Mouse (Mus musculus) gastrocnemius, adult 18-20 months (tissue): Measurements from ENCODE around the gene Micu1. TPM values are rescaled to one million over a fixed set of nuclear protein-coding genes. Genes with fewer than 3 reads are reported as not detected.
"Not testable (repeated sequence)": the region's sequence is repeated elsewhere in the genome, so short reads cannot be mapped to it uniquely, and the experiment has no call there.

Source experiments
- DNase-seq: peaks from one replicate; pipeline ENCODE4 v3.0.0; 2021; ENCODE audit warnings: low spot score
- long read RNA-seq, 2 experiments: library from polyadenylated mRNA; stranded (forward); transcript quantifications; one replicate each; pipeline ENCODE4 v2.0.0; 2021
- total RNA-seq, 2 experiments: library from RNA; stranded (reverse); gene quantifications; 2 replicates each; pipeline ENCODE4 v1.2.3; 2021

The Micu1 gene
- total RNA-seq: 10 to 100 TPM; 55.9 to 61.3 TPM
- long read RNA-seq, experiment 1, transcript Micu1-204 (12 exons, 2,442 nt): major isoform, 11 of 15 reads
- long read RNA-seq, experiment 1, partial matches to known transcripts: 3 of 15 reads
- long read RNA-seq, experiment 1, other reads (novel, unspliced or antisense): 1 of 15 reads
- long read RNA-seq, experiment 2, transcript Micu1-204 (12 exons, 2,442 nt): major isoform, 5 of 13 reads
- long read RNA-seq, experiment 2, partial matches to known transcripts: 7 of 13 reads
- long read RNA-seq, experiment 2, other reads (novel, unspliced or antisense): 1 of 13 reads

DNA sequence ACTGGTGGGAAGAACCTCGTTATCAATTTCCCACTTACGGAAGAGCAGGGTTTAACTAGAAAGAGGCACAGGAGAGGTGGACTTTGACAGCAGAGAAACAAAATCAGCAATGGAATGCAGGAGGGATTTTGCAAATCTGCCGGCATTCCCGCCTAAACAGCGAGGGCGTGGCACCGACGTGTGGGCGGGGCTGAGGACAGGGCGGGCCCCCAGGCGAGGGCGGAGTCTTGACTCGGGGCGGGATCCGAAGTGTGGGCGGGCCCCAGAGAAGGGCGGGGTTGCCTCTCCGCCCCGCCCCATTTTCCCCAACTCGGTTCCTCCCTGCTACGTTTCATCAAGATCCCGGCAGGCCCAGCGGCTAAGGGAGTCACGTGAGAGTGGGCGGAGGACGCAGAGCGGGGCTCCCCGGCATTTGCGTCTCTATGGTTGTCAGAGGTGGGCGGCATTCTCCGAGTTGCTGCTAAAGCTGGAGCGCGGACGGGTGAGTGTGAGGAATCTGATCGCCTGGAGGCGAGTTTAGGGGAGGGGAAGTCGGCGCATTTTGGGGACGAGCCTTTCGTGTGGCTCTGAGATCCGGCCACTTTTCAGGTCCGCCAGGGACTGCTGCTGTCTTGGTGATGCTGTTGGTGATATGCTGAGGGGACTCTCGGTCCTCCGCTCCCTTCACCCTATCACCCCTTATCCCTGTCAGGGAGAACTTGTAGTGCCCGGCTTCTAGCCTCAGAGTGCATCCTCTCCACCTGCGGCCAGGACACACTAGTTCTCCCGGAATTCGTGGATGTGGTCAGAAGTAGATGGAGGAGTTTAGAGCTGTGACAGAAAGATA, at the start of gene Micu1:
Gene Micu1 (plus strand): TSS at position 271 of the 826 bp plus-strand sequence.
- peak; percentile 94 for DNase-seq

GRCm38 (mm10) chr10:59656799-59657198, 45.5 kb upstream of the Micu1 start:
- no peak for DNase-seq

- DNase-seq: no peak
Observed at GRCm38 (mm10) chr10:59664765-59665164, 37.5 kb upstream of the Micu1 start.

- no peak for DNase-seq
Observed at GRCm38 (mm10) chr10:59665503-59666291, 36.6 kb upstream of the Micu1 start.

DNA sequence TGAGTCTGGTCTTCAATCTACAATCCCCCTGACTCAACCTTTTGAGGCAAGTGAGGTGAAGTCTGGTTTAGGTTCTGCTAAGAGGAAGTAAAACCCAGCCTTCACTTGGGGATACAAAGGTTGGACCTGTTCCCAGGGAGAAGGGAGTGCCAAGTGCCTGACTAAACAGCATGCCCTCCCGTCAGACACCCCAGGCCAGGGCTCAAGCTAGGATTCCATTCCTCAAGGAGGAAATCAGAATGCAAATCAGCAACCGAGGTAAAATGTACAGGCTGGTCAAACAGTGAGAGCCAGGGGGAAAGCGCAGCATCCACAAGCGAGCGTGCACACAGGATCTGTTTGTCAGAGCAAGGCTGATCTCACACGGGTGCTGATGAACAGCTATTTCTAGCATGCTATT, 34.9 kb upstream of the Micu1 start:
- DNase-seq: peak; percentile 9

DNA sequence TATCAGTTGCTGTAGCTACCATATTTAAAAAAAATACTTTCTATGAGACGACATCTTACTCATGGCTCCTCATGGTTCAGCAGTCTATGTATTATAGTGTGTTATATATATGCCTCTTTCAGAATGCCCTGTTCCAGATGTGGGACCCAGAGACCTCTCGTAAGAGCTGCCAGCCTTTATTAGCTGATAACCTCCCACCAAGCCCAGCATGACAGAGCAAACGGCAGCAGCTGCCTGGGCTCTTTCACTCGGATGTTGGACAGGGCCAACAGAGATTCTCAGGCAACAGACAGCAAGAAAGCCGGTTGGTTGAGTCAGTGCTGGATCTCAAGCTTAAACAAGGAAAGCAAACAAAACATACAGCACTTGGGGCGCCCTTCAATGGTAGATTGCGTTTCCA, 33.8 kb upstream of the Micu1 start:
- DNase-seq: no peak

GRCm38 (mm10) chr10:59677836-59678235, 24.4 kb upstream of the Micu1 start:
- DNase-seq: no peak

- no peak for DNase-seq
Observed at GRCm38 (mm10) chr10:59679189-59679588, 23.1 kb upstream of the Micu1 start.

DNA sequence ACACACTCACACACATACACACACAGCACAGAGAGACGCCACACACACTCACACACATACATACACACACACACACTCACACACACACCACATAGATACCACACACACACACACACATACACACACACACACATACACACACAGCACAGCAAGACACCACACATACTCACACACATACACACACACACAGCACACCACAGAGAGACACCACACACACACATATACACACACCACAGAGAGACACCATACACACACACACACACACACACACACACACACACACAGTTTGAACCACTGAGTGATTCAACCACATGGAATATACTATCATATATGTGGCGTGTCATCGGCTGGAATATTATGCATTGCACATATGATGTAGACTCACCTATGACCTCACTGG, 16.7 kb upstream of the Micu1 start:
- not testable (repeated sequence) for DNase-seq

DNA sequence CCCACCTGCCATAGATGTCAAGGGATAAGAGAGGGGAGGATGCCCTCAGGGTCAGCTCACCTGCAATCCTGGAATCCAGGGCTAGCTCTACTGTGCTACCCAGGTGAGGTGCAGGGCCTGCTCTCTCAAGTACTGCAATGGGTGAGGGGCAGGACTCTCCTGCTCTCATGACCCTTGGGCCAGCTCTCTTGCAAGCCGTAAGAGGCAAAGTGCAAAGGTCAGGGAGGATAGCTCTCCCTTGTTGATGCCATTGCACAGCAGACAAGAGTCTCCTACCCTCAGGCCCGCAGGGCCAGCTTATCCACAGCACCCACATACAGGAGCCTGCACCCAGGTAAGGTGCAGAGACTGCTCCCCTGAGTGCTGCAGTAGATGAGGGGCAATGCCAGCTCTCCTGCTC, 15.2 kb upstream of the Micu1 start:
- DNase-seq: no peak

- no peak for DNase-seq
Observed at GRCm38 (mm10) chr10:59689836-59690235, 12.4 kb upstream of the Micu1 start.

DNA sequence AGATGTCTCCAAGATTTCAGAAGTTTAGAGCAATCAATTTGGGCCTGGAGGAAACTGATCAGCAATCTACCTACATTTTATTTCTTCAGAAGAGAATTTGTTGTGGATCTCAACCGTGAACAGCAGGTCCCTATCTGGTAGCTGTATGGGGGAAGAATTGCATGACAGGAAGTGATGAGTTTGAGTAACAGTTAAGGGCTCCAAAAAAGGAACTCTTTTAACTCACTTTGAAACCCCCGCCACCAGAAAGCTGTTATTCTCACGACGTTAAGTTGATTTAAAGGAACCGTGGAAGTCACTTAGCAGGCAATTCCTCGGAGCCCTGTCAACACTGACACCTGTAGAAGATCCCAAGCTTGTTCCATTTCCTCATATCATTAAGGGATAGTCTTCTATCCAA, 9.8 kb upstream of the Micu1 start:
- no peak for DNase-seq

DNA sequence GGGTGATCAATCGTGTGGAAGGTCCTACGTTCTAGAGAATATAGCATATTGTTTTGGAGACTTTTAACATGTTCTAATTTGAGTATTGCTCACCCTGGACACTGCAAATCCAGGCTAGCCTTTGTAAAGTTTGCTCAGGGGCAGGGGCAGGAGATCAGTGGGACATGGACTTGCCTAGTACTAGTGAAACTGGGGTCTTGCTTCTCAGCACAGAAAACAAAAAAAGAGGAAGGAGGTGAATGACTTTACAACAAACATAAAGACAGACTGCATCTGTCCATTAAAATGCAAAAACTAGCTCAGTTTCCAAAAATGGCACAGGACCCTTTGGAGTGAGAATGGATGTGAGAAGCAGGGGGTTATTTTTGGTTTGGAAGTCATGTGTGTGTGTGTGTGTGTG, 8.2 kb upstream of the Micu1 start:
- DNase-seq: no peak

- no peak for DNase-seq
Observed at GRCm38 (mm10) chr10:59699516-59699915, 2.8 kb upstream of the Micu1 start.

GRCm38 (mm10) chr10:59701805-59702204, 472 bp upstream of the Micu1 start:
- no peak for DNase-seq

GRCm38 (mm10) chr10:59703060-59703760, 933 bp downstream of the Micu1 start:
- no peak for DNase-seq

GRCm38 (mm10) chr10:59706991-59707546, 4.8 kb downstream of the Micu1 start:
- DNase-seq: no peak

DNA sequence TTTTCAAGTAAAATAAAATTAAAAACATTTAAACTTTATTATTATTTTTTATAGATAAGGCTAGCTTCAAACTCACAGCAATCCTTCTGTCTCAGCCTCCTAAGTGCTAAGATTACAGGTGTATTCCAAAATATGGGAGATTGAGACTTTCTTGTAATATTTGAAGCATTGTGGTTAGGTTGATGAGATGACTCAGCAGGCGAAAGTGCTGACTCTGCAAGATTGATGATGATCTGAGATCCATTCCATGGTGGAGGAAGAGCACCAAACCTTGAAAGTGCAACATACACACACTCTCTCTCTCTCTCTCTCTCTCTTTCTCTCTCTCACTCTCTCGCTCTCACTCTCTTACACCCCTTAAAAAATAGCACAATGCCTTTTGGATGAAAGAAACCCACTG, 5.3 kb downstream of the Micu1 start:
- no peak for DNase-seq

DNA sequence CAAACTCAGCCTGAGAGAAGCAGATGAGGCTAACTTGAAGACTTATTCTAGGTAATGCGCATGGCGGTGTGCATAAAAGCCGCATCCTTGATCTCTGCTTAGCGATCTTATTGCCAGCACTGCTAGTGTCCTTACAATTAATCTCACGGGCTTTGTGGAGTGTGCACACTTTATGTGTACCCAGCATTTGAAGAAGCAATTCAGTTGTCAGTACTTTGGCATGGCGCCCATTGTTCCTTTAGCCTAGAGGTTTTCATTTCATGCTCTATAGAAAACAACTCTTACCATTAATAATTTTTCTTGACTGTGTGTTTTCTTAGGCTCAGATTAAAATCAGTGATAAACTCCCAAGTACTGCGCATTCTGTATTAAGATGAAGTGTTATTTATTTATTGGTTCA, 7.0 kb downstream of the Micu1 start:
- no peak for DNase-seq

GRCm38 (mm10) chr10:59710246-59710645, 8.0 kb downstream of the Micu1 start:
- DNase-seq: no peak

DNA sequence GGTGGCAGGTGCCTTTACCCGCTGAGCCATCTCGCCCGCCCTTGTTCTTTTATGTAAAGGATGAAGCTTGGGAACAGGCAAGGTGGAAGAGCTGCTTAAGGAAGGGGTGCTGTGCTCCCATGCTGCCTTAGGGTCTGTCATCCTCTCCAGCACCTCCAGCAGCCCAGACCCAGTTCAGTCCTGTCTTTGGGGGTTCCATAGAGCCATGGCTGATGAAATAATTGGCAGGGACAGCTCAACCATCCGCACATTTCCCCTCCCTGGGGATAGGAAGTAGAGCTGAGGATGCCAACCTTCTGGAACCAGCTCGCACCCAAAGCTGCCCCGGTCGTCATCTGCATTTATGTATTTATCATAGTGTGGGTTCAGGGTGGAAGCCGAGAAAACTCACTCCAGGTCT, 9.8 kb downstream of the Micu1 start:
- no peak for DNase-seq
